Mouse (Mus musculus): ENCODE measurements at regions not wholly inside any gene's neighbourhood (a gene's known extent, or its start where the extent isn't known, plus 50 kb on each side); places are given as distances from the start of the nearest gene placed in this dataset.

GRCm38 (mm10) chr19:15517853-15518252 lies 429.3 kb downstream of the Psat1 start:
- no peak for TF ChIP-seq CTCF (IDR thresholded peaks at IDR 0.05; ENCODE audit: low read depth)
- no peak for TF ChIP-seq EP300 (optimal IDR thresholded peaks at IDR 0.05)

Data from stomach, postnatal 0 days (tissue).